ENCODE assay signal across 13 mouse cellular contexts in genomic region chr17:70993385-70993807, GRCm38 (mm10). TPM values are rescaled to one million over a fixed set of nuclear protein-coding genes. Genes with fewer than 3 reads are reported as not detected.
DNase-seq lines count a peak whose midpoint lies in the region; ATAC-seq and TF ChIP-seq lines count a peak whose summit lies in the region.
"Had no signal": no experiment of that assay in that cellular context is flagged by ENCODE, and none has a peak within 500 bp of the region (broad histone marks: within the 10 kb centered on the region; RNA-seq: fewer than 3 reads in every experiment).

No protein-coding gene starts in this region.

- H3K9ac ChIP-seq in heart, embryonic 14.5 days (ENCODE audit: low read length) = peak overlapping the region; percentile 64; the same call in 1 of the 2 replicates
- H3K9ac ChIP-seq: hindbrain, embryonic 12.5 days had no signal

- peak; percentile 40 for DNase-seq in kidney, adult 2 months
- no peak for DNase-seq in kidney, postnatal 14 days
- DNase-seq in adipocyte (ENCODE audit: low spot score) = peak; percentile 44
- peak; percentile 77 for DNase-seq in lung, postnatal 25 days (ENCODE audit: low spot score)
- no peak for DNase-seq in layer of hippocampus, adult 18-20 months (ENCODE audit: low spot score in 2 of 2)
- DNase-seq in left cerebral cortex, adult 9 months (ENCODE audit: low spot score in 2 of 2) = no peak
- DNase-seq: cerebellum, adult 9-11 months; right cerebral cortex, postnatal 14 days; thymus, adult 2 months had no signal

- 26% methylated on average over 3 of the region's 3 CpGs for WGBS in kidney, adult 2 months
- under 1% methylated on average over 3 of the region's 3 CpGs for WGBS in heart, embryonic 14.5 days

- no peaks in the 10 kb centered on the region for H3K9me3 ChIP-seq in heart, embryonic 14.5 days (ENCODE audit: control insufficient read depth, low read length)
- H3K9me3 ChIP-seq: forebrain, embryonic 10.5 days; hindbrain, embryonic 12.5 days had no signal

- peak overlapping the region; percentile 52 for H3K4me2 ChIP-seq in heart, embryonic 14.5 days (ENCODE audit: low read length)
- H3K4me2 ChIP-seq: hindbrain, embryonic 12.5 days had no signal

- peak; percentile 28; the same call in 1 of the 2 replicates for ATAC-seq in heart, embryonic 14.5 days (ENCODE audit: insufficient number of reproducible peaks, insufficient read depth, low FRiP score, low read depth)
- ATAC-seq in inflammation-experienced regulatory T-cells, adult 6 months = no peak

- TF ChIP-seq CTCF in kidney, adult 2 months (conservative IDR thresholded peaks at IDR 0.05; ENCODE audit: insufficient read depth, insufficient read length, low read depth, low read length) = no peak

- peaks cover 21% of the 10 kb centered on the region; the same call in 1 of the 2 replicates for H3K4me1 ChIP-seq in kidney, adult 2 months (ENCODE audit: control insufficient read depth, insufficient read depth, low read length)
- H3K4me1 ChIP-seq in heart, embryonic 14.5 days (ENCODE audit: control insufficient read depth in 2 of 2, insufficient read depth in 2 of 2, low read length in 2 of 2) = peaks cover 37 to 82% of the 10 kb centered on the region in 2 experiments

- TF ChIP-seq POLR2A in kidney, adult 2 months (IDR thresholded peaks at IDR 0.05; ENCODE audit: low read depth, low read length) = no peak

- H3K36me3 ChIP-seq in kidney, adult 2 months (ENCODE audit: control insufficient read depth, insufficient read depth, low read length) = peaks cover 5% of the 10 kb centered on the region; the same call in 1 of the 2 replicates
- peaks cover 57% of the 10 kb centered on the region for H3K36me3 ChIP-seq in heart, embryonic 14.5 days (ENCODE audit: control insufficient read depth, insufficient read depth, low read length)

- no peaks in the 10 kb centered on the region for H3K27me3 ChIP-seq in kidney, adult 2 months (replicated peaks; ENCODE audit: control insufficient read depth, insufficient read depth, low read length)
- no peaks in the 10 kb centered on the region for H3K27me3 ChIP-seq in heart, embryonic 14.5 days (ENCODE audit: control insufficient read depth, insufficient read depth, low read length)
- H3K27me3 ChIP-seq: hindbrain, embryonic 12.5 days had no signal

- H3K27ac ChIP-seq in kidney, adult 2 months (ENCODE audit: insufficient read depth, low read depth, low read length) = no peak overlapping the region
- H3K27ac ChIP-seq in heart, embryonic 14.5 days (replicated peaks in 1 of 2; ENCODE audit: control insufficient read depth in 1 of 2, insufficient read depth in 1 of 2, low read depth in 2 of 2, low read length in 2 of 2) = peak overlapping the region; percentile 56 to 85; a peak in 3 of 4 replicates
- H3K27ac ChIP-seq: forebrain, embryonic 10.5 days; hindbrain, embryonic 12.5 days had no signal

- no peak overlapping the region for H3K4me3 ChIP-seq in kidney, adult 2 months (ENCODE audit: insufficient read depth, low read depth, low read length)
- H3K4me3 ChIP-seq in heart, embryonic 14.5 days (ENCODE audit: control insufficient read depth in 1 of 2, insufficient read depth in 1 of 2, low read depth in 1 of 2, low read length in 2 of 2) = peak overlapping the region in 1 of 2 experiments; percentile 3; a peak in 1 of 4 replicates
- H3K4me3 ChIP-seq: forebrain, embryonic 10.5 days; hindbrain, embryonic 12.5 days had no signal

RNA-seq across cellular contexts. Expression of gene Myom1, which starts 9.0 kb away (rescaled TPM):
- polyA plus RNA-seq in kidney, adult 2 months (2012; rRNA removed) = 2.8 and 4.3 TPM in 2 replicates
- 273 and 300 TPM in 2 replicates for polyA plus RNA-seq in heart, embryonic 14.5 days (2014; fragmentation: Nextera tagmentation; extraction: Ambion mirVana)
- under 1 TPM in 1 of 3 experiments, not detected in 2; 0.34 TPM for polyA plus RNA-seq in inflammation-experienced regulatory T-cells, adult 6 months (2017; shearing (Covaris generic))
- 1 to 10 TPM; 1.4 to 2.6 TPM for total RNA-seq in layer of hippocampus, adult 18-20 months (2021)

RNA-seq across cellular contexts. Expression of gene Myl12a, which starts 9.3 kb away (rescaled TPM):
- 119 and 160 TPM in 2 replicates for polyA plus RNA-seq in kidney, adult 2 months (2012; rRNA removed)
- polyA plus RNA-seq in heart, embryonic 14.5 days (2014; fragmentation: Nextera tagmentation; extraction: Ambion mirVana) = 746 and 761 TPM in 2 replicates
- polyA plus RNA-seq in inflammation-experienced regulatory T-cells, adult 6 months (2017; shearing (Covaris generic)) = 100 to 1,000 TPM; 630 to 948 (median 795) TPM
- 10 to 100 TPM; 36.0 to 37.1 TPM for total RNA-seq in layer of hippocampus, adult 18-20 months (2021)

Comparison
In these comparisons a context has a peak if more than half of its experiments do, and no peak if none do; other contexts are left out.
1. DNase-seq: peak in kidney, adult 2 months (single experiment), adipocyte (single experiment) and lung, postnatal 25 days (single experiment); none in kidney, postnatal 14 days (single experiment), layer of hippocampus, adult 18-20 months (0 of 2) and left cerebral cortex, adult 9 months (0 of 2).
2. RNA of gene Myom1, which starts 9.0 kb away (polyA plus RNA-seq): 273 to 300 TPM in heart, embryonic 14.5 days; 2.8 to 4.3 TPM in kidney, adult 2 months and 0.34 TPM in inflammation-experienced regulatory T-cells, adult 6 months; every median in the first group is over 10 times any median in the second.